Mouse (Mus musculus) midbrain, embryonic 11.5 days (tissue): Measurements from ENCODE around the gene Olfr521. TPM values are rescaled to one million over a fixed set of nuclear protein-coding genes. Genes with fewer than 3 reads are reported as not detected.
"Not testable (repeated sequence)": the region's sequence is repeated elsewhere in the genome, so short reads cannot be mapped to it uniquely, and the experiment has no call there.

ENCODE experiments used
- ATAC-seq: fragments of 200-750 bp; cut with Nextera tagmentation; 2 replicates; pipeline ENCODE4 v1.8.0; 2017; ENCODE audit warnings: moderate TSS enrichment, moderate library complexity; ENCODE audit not compliant: low FRiP score
- DNase-seq: peaks from one replicate; pipeline ENCODE4 v3.0.0; 2015; ENCODE audit warnings: low spot score; ENCODE audit errors: missing footprints
- H3K27ac ChIP-seq: fragments of 300-500 bp; sonication (generic); 2 replicates; pipeline ENCODE4 v1.5.1; 2014; ENCODE audit warnings: low read depth, low read length
- H3K27me3 ChIP-seq: fragments of 300-500 bp; sonication (generic); 2 replicates; pipeline ENCODE4 v1.6.1; 2014; ENCODE audit warnings: mild to moderate bottlenecking, low read length, moderate library complexity, mixed read lengths; ENCODE audit not compliant: control insufficient read depth, insufficient read depth
- H3K36me3 ChIP-seq: fragments of 300-500 bp; sonication (generic); 2 replicates; pipeline ENCODE4 v1.6.1; 2014; ENCODE audit warnings: mild to moderate bottlenecking, low read length, moderate library complexity, mixed read lengths; ENCODE audit not compliant: control insufficient read depth, insufficient read depth
- H3K4me1 ChIP-seq: fragments of 300-500 bp; sonication (generic); 2 replicates; pipeline ENCODE4 v1.6.1; 2014; ENCODE audit warnings: low read length; ENCODE audit not compliant: control insufficient read depth, insufficient read depth
- H3K4me2 ChIP-seq: fragments of 300-500 bp; sonication (generic); 2 replicates; pipeline ENCODE4 v1.6.1; 2014; ENCODE audit warnings: mild to moderate bottlenecking, moderate library complexity
- H3K4me3 ChIP-seq: fragments of 300-500 bp; sonication (generic); 2 replicates; pipeline ENCODE4 v1.5.1; 2014; ENCODE audit warnings: low read depth, low read length
- H3K9ac ChIP-seq: fragments of 300-500 bp; sonication (generic); 2 replicates; pipeline ENCODE4 v1.6.1; 2014; ENCODE audit warnings: low read length
- H3K9me3 ChIP-seq: fragments of 300-500 bp; sonication (generic); 2 replicates; pipeline ENCODE4 v1.6.1; 2016; ENCODE audit warnings: low read length; ENCODE audit not compliant: control insufficient read depth
- WGBS: fragments of 180-500 bp; shearing (Covaris S2); extraction: QIAGEN DNeasy Blood & Tissue Kit; methylation state at CpG from one replicate; pipeline ENCODE4 v1.1.7; 2014; 5-methylcytosine and 5-hydroxymethylcytosine counted together
- polyA plus RNA-seq: library from polyadenylated mRNA; unstranded; fragments of >200 nt; fragmentation: Nextera tagmentation; extraction: Ambion mirVana; gene quantifications from 2 replicates; pipeline ENCODE4 v1.2.1, GENCODE M21; 2014

Olfr521 gene
- not detected in 2 replicates for polyA plus RNA-seq

DNA sequence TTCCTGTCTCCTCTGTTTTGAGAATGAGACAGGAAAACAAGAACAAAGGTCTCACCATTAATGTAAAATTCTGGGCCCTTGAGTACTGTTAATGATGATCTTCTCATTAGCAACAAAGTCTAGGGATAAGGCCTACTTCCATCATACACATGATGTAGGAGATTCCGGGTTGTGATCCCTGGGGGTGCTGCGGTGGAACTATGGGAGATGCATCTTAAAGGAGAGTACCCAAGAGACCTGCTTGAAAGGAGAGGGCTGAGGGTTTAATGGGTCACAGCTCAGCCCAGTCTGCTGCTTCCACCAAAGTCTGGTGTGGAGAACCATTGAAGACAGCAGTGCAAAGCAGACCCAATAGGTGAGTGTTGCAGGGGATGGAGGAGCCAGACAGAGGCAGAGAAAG, at the start of gene Olfr521:
TSS of gene Olfr521 (plus strand) at position 301 of the 400 bp plus-strand sequence.
- Histone ChIP-seq H3K36me3 (no peaks in the 10 kb centered on the region), H3K27me3 (no peaks in the 10 kb centered on the region), H3K9ac (no peak within 1 kb of the TSS), H3K27ac (no peak within 1 kb of the TSS), H3K4me1 (no peaks in the 10 kb centered on the region), H3K9me3 (peaks cover 10% of the 10 kb centered on the region; the same call in 1 of the 2 replicates), H3K4me2 (no peak within 1 kb of the TSS), H3K4me3 (no peak within 1 kb of the TSS)
- DNase-seq (no peak), ATAC-seq (no peak)
- WGBS, result 94% methylated on average over 2 of the region's 2 CpGs

- ATAC-seq (no peak), DNase-seq (no peak)
- Histone ChIP-seq H3K27me3 (no peaks in the 10 kb centered on the region), H3K36me3 (no peaks in the 10 kb centered on the region), H3K9ac (no peak overlapping the region), H3K4me1 (no peaks in the 10 kb centered on the region), H3K4me2 (no peak overlapping the region), H3K4me3 (no peak overlapping the region), H3K27ac (no peak overlapping the region), H3K9me3 (no peaks in the 10 kb centered on the region)
- 89% methylated on average over 2 of the region's 2 CpGs for WGBS
These were observed 46.8 kb upstream of the Olfr521 start for GRCm38 (mm10) chr7:99716536-99716935.

- no peak within 1 kb of the TSS for H3K4me2 ChIP-seq
- no peaks in the 10 kb centered on the region for H3K4me1 ChIP-seq
- no peaks in the 10 kb centered on the region for H3K36me3 ChIP-seq
- WGBS, result 96% methylated on average over 2 of the region's 2 CpGs
- H3K27me3 ChIP-seq, result no peaks in the 10 kb centered on the region
- peaks cover 4% of the 10 kb centered on the region; the same call in 1 of the 2 replicates for H3K9me3 ChIP-seq
- H3K4me3 ChIP-seq, result no peak within 1 kb of the TSS
- no peak within 1 kb of the TSS for H3K27ac ChIP-seq
- H3K9ac ChIP-seq, result no peak within 1 kb of the TSS
- DNase-seq (no peak), ATAC-seq (no peak)
These were observed 33.3 kb upstream of the Olfr521 start, which contains the start of gene Olfr520 for GRCm38 (mm10) chr7:99729973-99730372. Olfr520 (plus strand) TSS chr7:99730273.

- H3K27ac ChIP-seq, result no peak overlapping the region
- no peak overlapping the region for H3K4me2 ChIP-seq
- no peaks in the 10 kb centered on the region for H3K27me3 ChIP-seq
- H3K9ac ChIP-seq, result no peak overlapping the region
- ATAC-seq (no peak), DNase-seq (no peak)
- no peaks in the 10 kb centered on the region for H3K9me3 ChIP-seq
- H3K4me3 ChIP-seq, result no peak overlapping the region
- WGBS, result 92% methylated on average over 2 of the region's 2 CpGs
- no peaks in the 10 kb centered on the region for H3K36me3 ChIP-seq
- H3K4me1 ChIP-seq, result no peaks in the 10 kb centered on the region
These were observed 28.7 kb upstream of the Olfr521 start for GRCm38 (mm10) chr7:99734612-99735011.

GRCm38 (mm10) chr7:99735491-99735890, 27.8 kb upstream of the Olfr521 start:
- not testable (repeated sequence) for DNase-seq, H3K4me2 ChIP-seq, H3K4me3 ChIP-seq, H3K27me3 ChIP-seq, H3K4me1 ChIP-seq, H3K9me3 ChIP-seq, H3K36me3 ChIP-seq, H3K9ac ChIP-seq, H3K27ac ChIP-seq, ATAC-seq
- WGBS, result 89% methylated on average over 9 of the region's 9 CpGs

- no peaks in the 10 kb centered on the region for H3K36me3 ChIP-seq
- no peak overlapping the region for H3K9ac ChIP-seq
- H3K27ac ChIP-seq, result no peak overlapping the region
- no peaks in the 10 kb centered on the region for H3K9me3 ChIP-seq
- H3K4me2 ChIP-seq, result no peak overlapping the region
- ATAC-seq, result no peak
- no peak overlapping the region for H3K4me3 ChIP-seq
- H3K4me1 ChIP-seq, result no peaks in the 10 kb centered on the region
- H3K27me3 ChIP-seq, result no peaks in the 10 kb centered on the region
- WGBS, result 55% methylated on average over 9 of the region's 9 CpGs
- no peak for DNase-seq
These were observed 24.0 kb upstream of the Olfr521 start for GRCm38 (mm10) chr7:99739276-99739675.

DNA sequence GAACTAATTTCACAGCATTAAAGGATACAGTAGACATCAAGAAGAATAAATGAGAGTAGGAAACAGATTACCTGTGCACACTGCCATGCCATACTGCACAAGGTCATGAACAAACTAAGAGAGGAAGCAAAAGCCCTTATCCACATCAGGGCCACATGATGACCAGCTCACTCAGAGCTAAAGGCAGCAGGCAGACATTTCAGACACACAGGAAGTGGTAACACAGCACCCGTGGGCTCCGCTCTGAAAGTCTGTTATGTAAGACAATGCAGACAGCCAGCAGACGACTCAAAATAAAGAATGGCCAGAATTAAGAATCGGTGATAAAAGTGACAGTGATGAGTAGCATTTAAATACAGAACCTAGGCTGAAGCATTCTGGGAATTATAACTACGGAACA, 18.1 kb downstream of the Olfr521 start:
- Histone ChIP-seq H3K4me2 (no peak overlapping the region), H3K27ac (no peak overlapping the region), H3K9me3 (no peaks in the 10 kb centered on the region), H3K4me1 (no peaks in the 10 kb centered on the region), H3K36me3 (no peaks in the 10 kb centered on the region), H3K9ac (no peak overlapping the region), H3K27me3 (no peaks in the 10 kb centered on the region), H3K4me3 (no peak overlapping the region)
- WGBS, result 89% methylated on average over 5 of the region's 5 CpGs
- ATAC-seq (no peak), DNase-seq (no peak)

- Histone ChIP-seq H3K27ac (no peak overlapping the region), H3K4me1 (no peaks in the 10 kb centered on the region), H3K36me3 (no peaks in the 10 kb centered on the region), H3K4me3 (no peak overlapping the region), H3K27me3 (no peaks in the 10 kb centered on the region), H3K9me3 (no peaks in the 10 kb centered on the region), H3K4me2 (no peak overlapping the region), H3K9ac (no peak overlapping the region)
- ATAC-seq, result no peak
- WGBS, result 84% methylated on average over 2 of the region's 2 CpGs
- no peak for DNase-seq
These were observed 18.6 kb downstream of the Olfr521 start for GRCm38 (mm10) chr7:99781916-99782315.

- Histone ChIP-seq H3K9me3 (no peaks in the 10 kb centered on the region), H3K4me1 (no peaks in the 10 kb centered on the region), H3K27ac (no peak overlapping the region), H3K4me3 (no peak overlapping the region), H3K27me3 (no peaks in the 10 kb centered on the region), H3K4me2 (no peak overlapping the region), H3K36me3 (no peaks in the 10 kb centered on the region), H3K9ac (no peak overlapping the region)
- ATAC-seq (no peak), DNase-seq (no peak)
- 90% methylated on average over 7 of the region's 7 CpGs for WGBS
These were observed 20.1 kb downstream of the Olfr521 start for GRCm38 (mm10) chr7:99783421-99783820.

DNA sequence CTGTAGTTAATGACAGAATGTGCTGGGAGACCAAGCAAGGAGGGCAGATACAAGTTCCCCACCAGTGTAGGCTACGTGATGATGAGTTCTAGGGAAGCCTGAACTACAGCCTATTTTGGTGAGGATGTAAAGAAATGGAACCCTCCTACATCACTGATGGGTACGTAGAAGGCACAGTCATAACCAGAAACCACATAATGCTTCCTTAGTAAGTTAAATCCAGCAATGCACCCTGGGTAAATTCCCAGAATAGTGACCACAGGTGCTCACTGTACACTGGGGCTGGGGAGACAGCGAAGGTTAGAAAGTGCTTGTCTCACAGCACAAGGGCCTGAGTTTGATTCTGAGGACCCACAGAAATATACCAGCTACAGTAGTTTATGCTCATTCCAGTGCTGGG, 22.2 kb downstream of the Olfr521 start:
- H3K4me1 ChIP-seq, result no peaks in the 10 kb centered on the region
- no peaks in the 10 kb centered on the region for H3K9me3 ChIP-seq
- 84% methylated on average over 3 of the region's 3 CpGs for WGBS
- DNase-seq (no peak), ATAC-seq (no peak)
- no peak overlapping the region for H3K9ac ChIP-seq
- H3K27me3 ChIP-seq, result no peaks in the 10 kb centered on the region
- H3K4me2 ChIP-seq, result no peak overlapping the region
- no peaks in the 10 kb centered on the region for H3K36me3 ChIP-seq
- no peak overlapping the region for H3K27ac ChIP-seq
- H3K4me3 ChIP-seq, result no peak overlapping the region
